Mouse (Mus musculus) 416B (cell line): ENCODE data around the gene Gm37240.
A peak's percentile ranks its signal among the peaks of the same experiment; 100 is the strongest.

Source experiments
- DNase-seq: peaks from one replicate; pipeline ENCODE4 v3.0.0; 2011; ENCODE audit warnings: low read depth

Gene Gm37240

GRCm38 (mm10) chr3:84827617-84828016, 1059.7 kb downstream of the Gm37240 start:
- peak; percentile 46 for DNase-seq

- peak; percentile 62 for DNase-seq
Observed at GRCm38 (mm10) chr3:84826938-84827337, 1060.4 kb downstream of the Gm37240 start.

- peak; percentile 88 for DNase-seq
Observed at GRCm38 (mm10) chr3:84826405-84826804, 1060.9 kb downstream of the Gm37240 start.

- DNase-seq: peak; percentile 87
Observed at GRCm38 (mm10) chr3:84825990-84826389, 1061.3 kb downstream of the Gm37240 start.

- no peak for DNase-seq
Observed at GRCm38 (mm10) chr3:84820654-84821201, 1066.6 kb downstream of the Gm37240 start.

GRCm38 (mm10) chr3:84816951-84817350, 1070.4 kb downstream of the Gm37240 start:
- DNase-seq: no peak

- DNase-seq: peak; percentile 48
Observed at GRCm38 (mm10) chr3:84815461-84815860, 1071.9 kb downstream of the Gm37240 start.

- no peak for DNase-seq
Observed at GRCm38 (mm10) chr3:84814762-84815381, 1072.4 kb downstream of the Gm37240 start, which contains the start of gene Fbxw7. Gene Fbxw7 (plus strand): TSS chr3:84815268.

- peak; percentile 100 for DNase-seq
Observed at GRCm38 (mm10) chr3:84814157-84814761, 1073.1 kb downstream of the Gm37240 start.

GRCm38 (mm10) chr3:84813436-84814156, 1073.7 kb downstream of the Gm37240 start:
- DNase-seq: peak; percentile 57

- no peak for DNase-seq
Observed at GRCm38 (mm10) chr3:84810803-84811202, 1076.5 kb downstream of the Gm37240 start.

GRCm38 (mm10) chr3:84808906-84809305, 1078.4 kb downstream of the Gm37240 start:
- peak; percentile 65 for DNase-seq

- DNase-seq: peak; percentile 72
Observed at GRCm38 (mm10) chr3:84807826-84808225, 1079.5 kb downstream of the Gm37240 start.

GRCm38 (mm10) chr3:84806206-84806605, 1081.1 kb downstream of the Gm37240 start:
- peak; percentile 69 for DNase-seq

GRCm38 (mm10) chr3:84804036-84804435, 1083.3 kb downstream of the Gm37240 start:
- DNase-seq: no peak

- no peak for DNase-seq
Observed at GRCm38 (mm10) chr3:84787914-84788313, 1099.4 kb downstream of the Gm37240 start.

GRCm38 (mm10) chr3:84776084-84776483, 1111.2 kb downstream of the Gm37240 start:
- no peak for DNase-seq

- DNase-seq: no peak
Observed at GRCm38 (mm10) chr3:84775577-84775976, 1111.7 kb downstream of the Gm37240 start.

- no peak for DNase-seq
Observed at GRCm38 (mm10) chr3:84775067-84775423, 1112.3 kb downstream of the Gm37240 start.

- no peak for DNase-seq
Observed at GRCm38 (mm10) chr3:84774246-84775066, 1112.9 kb downstream of the Gm37240 start.

GRCm38 (mm10) chr3:84771980-84772379, 1115.3 kb downstream of the Gm37240 start:
- DNase-seq: peak; percentile 95

GRCm38 (mm10) chr3:84770518-84770917, 1116.8 kb downstream of the Gm37240 start:
- DNase-seq: no peak
